Mouse (Mus musculus) C2C12 (cell line): ENCODE data around the gene Olfr70.

ENCODE experiments used
- CTCF ChIP-seq: IDR thresholded peaks from one replicate; pipeline ENCODE4 v1.5.1; 2011; ENCODE audit not compliant: control insufficient read depth, insufficient read depth, insufficient read length
- FOSL1 ChIP-seq: IDR thresholded peaks from one replicate; pipeline ENCODE4 v1.8.0; 2011; ENCODE audit warnings: mild to moderate bottlenecking, low read length; ENCODE audit not compliant: poor library complexity, insufficient read depth, severe bottlenecking
- MAX ChIP-seq: IDR thresholded peaks from one replicate; pipeline ENCODE4 v1.6.1; 2011; ENCODE audit warnings: mild to moderate bottlenecking, control low read depth
- USF1 ChIP-seq: IDR thresholded peaks from one replicate; pipeline ENCODE4 v1.6.1; 2011; ENCODE audit warnings: low read depth, mild to moderate bottlenecking, control low read depth, moderate library complexity

GRCm38 (mm10) chr4:43729794-43730550 lies 29.4 kb upstream of the Olfr70 start, which contains the start of gene Spaar:
- TF ChIP-seq CTCF: no peak
- TF ChIP-seq MAX: no peak
- TF ChIP-seq FOSL1: no peak
- TF ChIP-seq USF1: no peak
